20 mouse cellular contexts compared by ENCODE assay signal in the genomic region with DNA sequence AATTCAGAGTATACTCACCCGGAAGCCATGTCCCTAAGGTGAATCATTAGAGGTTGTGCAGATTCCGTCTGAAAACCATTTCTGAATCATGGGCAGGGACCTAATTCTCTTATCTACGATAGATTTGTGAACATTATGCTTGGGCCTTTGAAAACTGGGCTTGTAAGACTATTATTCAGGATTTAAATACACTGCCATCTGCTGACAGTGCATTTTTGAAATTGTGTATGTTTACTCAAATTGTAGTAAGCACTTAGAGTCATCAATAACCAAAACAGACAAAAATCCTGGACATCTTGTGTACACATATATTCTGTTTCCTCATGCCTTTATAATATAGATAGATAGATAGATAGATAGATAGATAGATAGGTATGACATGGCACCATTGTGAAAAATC.
"Had no signal": no experiment of that assay in that cellular context is flagged by ENCODE, and none has a peak within 500 bp of the region (broad histone marks: within the 10 kb centered on the region; RNA-seq: fewer than 3 reads in every experiment).

No protein-coding gene starts in this region.

- ATAC-seq: liver, postnatal 0 days; lung, postnatal 0 days; midbrain, embryonic 16.5 days had no signal

- H3K9me3 ChIP-seq: liver, embryonic 15.5 days; lung, embryonic 15.5 days; megakaryocyte, embryonic 14.5 days; midbrain, embryonic 12.5 days; neural tube, embryonic 12.5 days had no signal

- H3K4me3 ChIP-seq: liver, embryonic 15.5 days; lung, embryonic 15.5 days; megakaryocyte, embryonic 14.5 days; midbrain, embryonic 12.5 days; neural tube, embryonic 12.5 days had no signal

- H3K27me3 ChIP-seq: liver, embryonic 15.5 days; lung, embryonic 15.5 days; megakaryocyte, embryonic 14.5 days; midbrain, embryonic 12.5 days; neural tube, embryonic 12.5 days had no signal

- H3K27ac ChIP-seq: liver, embryonic 15.5 days; lung, embryonic 15.5 days; macrophage; midbrain, embryonic 12.5 days; neural tube, embryonic 12.5 days had no signal

- H3K4me1 ChIP-seq: midbrain, embryonic 12.5 days; neural tube, embryonic 12.5 days had no signal

- DNase-seq: liver, postnatal 0 days; lung, adult 2 months; lung, postnatal 14 days; lung, postnatal 36 days; retina, postnatal 1 day; right cerebral cortex, adult 18-20 months; right cerebral cortex, postnatal 25 days; right cerebral cortex, postnatal 4 days; spleen, adult 18-20 months; thymus, adult 18-20 months; thymus, postnatal 14 days; thymus, postnatal 36 days had no signal

- H3K9ac ChIP-seq: liver, embryonic 15.5 days; liver, postnatal 0 days; lung, embryonic 15.5 days; midbrain, embryonic 12.5 days; neural tube, embryonic 12.5 days had no signal

- H3K36me3 ChIP-seq: liver, embryonic 15.5 days; lung, embryonic 15.5 days; midbrain, embryonic 12.5 days; neural tube, embryonic 12.5 days had no signal

- H3K4me2 ChIP-seq: liver, embryonic 15.5 days; lung, embryonic 15.5 days; midbrain, embryonic 12.5 days; neural tube, embryonic 12.5 days had no signal
